Mouse (Mus musculus): ENCODE data around the gene Olfr156. TPM values are rescaled to one million over a fixed set of nuclear protein-coding genes. Genes with fewer than 3 reads are reported as not detected.

The Olfr156 gene
- total and polyA plus RNA-seq, 3 experiments = not detected

DNA sequence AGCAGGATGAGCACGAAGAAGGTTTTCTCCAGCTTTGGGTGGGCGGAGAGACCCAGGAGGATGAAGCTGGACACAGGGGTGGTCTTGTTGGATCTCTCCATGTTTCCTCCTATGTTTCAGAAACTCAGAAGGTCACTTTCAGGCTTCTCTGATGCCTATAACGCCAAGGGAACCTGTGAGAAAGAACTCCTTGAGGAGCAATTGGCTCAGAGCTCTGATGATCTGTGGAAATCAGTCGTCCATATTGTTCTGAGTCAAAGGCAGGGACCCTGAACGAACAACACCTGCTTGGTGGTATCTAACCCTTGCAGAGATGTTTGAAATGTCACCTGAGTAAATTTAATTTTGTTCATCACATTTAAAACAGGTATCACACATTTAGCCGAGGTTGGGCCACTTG lies 52.8 kb downstream of the Olfr156 start, which contains the start of gene Olfr159:
Gene Olfr159 (minus strand): TSS at position 101 of the 400 bp plus-strand sequence.
- H3K36me3 ChIP-seq (replicated peaks in 1 of 2; ENCODE audit: control insufficient read depth in 1 of 2, insufficient read depth in 1 of 2, low read length in 1 of 2) = no peaks in the 10 kb centered on the region
- no peak within 1 kb of the TSS for H3K4me3 ChIP-seq (replicated peaks in 1 of 3; ENCODE audit: low read depth in 2 of 3, low read length in 2 of 3, poor library complexity in 1 of 3)
- H3K4me1 ChIP-seq (ENCODE audit: control insufficient read depth in 1 of 2, insufficient read depth in 2 of 2) = no peaks in the 10 kb centered on the region
- no peak within 1 kb of the TSS for H3K9ac ChIP-seq (ENCODE audit: insufficient read depth, low read depth)
- H3K27ac ChIP-seq (ENCODE audit: insufficient read depth, low read depth) = no peak within 1 kb of the TSS
- H3K4me2 ChIP-seq (ENCODE audit: insufficient read depth, low read depth, poor library complexity, severe bottlenecking) = no peak within 1 kb of the TSS
- DNase-seq (ENCODE audit: extremely low read depth) = no peak
- no peaks in the 10 kb centered on the region for H3K79me2 ChIP-seq (replicated peaks; ENCODE audit: control insufficient read depth, extremely low read depth, insufficient read depth, poor library complexity, severe bottlenecking)
- H3K27me3 ChIP-seq (replicated peaks) = peaks cover 63% of the 10 kb centered on the region
- dilution Hi-C loops (cut with MboI; ENCODE audit: extremely low pct_ligation_motif_present, extremely low pct_unique_long_range_greater_than_20kb, low sequenced_read_pairs) = no loop called here
- TF ChIP-seq MAZ (IDR thresholded peaks at IDR 0.05; ENCODE audit: low read depth, low read length) = no peak
- TF ChIP-seq CHD2 (IDR thresholded peaks at IDR 0.05; ENCODE audit: low read length) = no peak
- TF ChIP-seq IRF4 (IDR thresholded peaks at IDR 0.05; ENCODE audit: low read depth, low read length) = no peak
- TF ChIP-seq PAX5 (IDR thresholded peaks at IDR 0.05; ENCODE audit: low read length) = no peak
- no peak for TF ChIP-seq MAFK (IDR thresholded peaks at IDR 0.05; ENCODE audit: insufficient replicate concordance, low read length)
- peaks cover 4% of the 10 kb centered on the region for H3K9me3 ChIP-seq (replicated peaks; ENCODE audit: low read length)
- in situ Hi-C loops (cut with MboI; ENCODE audit: low pct_ligation_motif_present, low pct_unique_long_range_greater_than_20kb, low sequenced_read_pairs) = no loop called here

Other genes starting within 250 kb of the Olfr156 start
- 16.6 and 22.0 TPM in 2 replicates for gene Rgp1, start 245.2 kb downstream of the Olfr156 start, total RNA-seq (2012; rRNA removed)
- 5.4 and 10.1 TPM in 2 replicates for gene Rgp1, start 245.2 kb downstream of the Olfr156 start, total RNA-seq (2014; rRNA removed)
- 32.7 and 37.0 TPM in 2 replicates for gene Rgp1, start 245.2 kb downstream of the Olfr156 start, polyA plus RNA-seq (2012; ENCODE audit: insufficient read length, low read depth)
- 3.6 and 4.1 TPM in 2 replicates for gene Gba2, start 245.0 kb downstream of the Olfr156 start, total RNA-seq (2012; rRNA removed)
- gene Gba2, start 245.0 kb downstream of the Olfr156 start, total RNA-seq (2014; rRNA removed) = 3.2 TPM in 2 replicates
- gene Gba2, start 245.0 kb downstream of the Olfr156 start, polyA plus RNA-seq (2012; ENCODE audit: insufficient read length, low read depth) = 8.7 and 11.2 TPM in 2 replicates
- 0.46 and 0.72 TPM in 2 replicates for gene Msmp, start 239.4 kb downstream of the Olfr156 start, total RNA-seq (2012; rRNA removed)
- not detected in 2 replicates for gene Msmp, start 239.4 kb downstream of the Olfr156 start, total RNA-seq (2014; rRNA removed)
- 5.9 and 6.3 TPM in 2 replicates for gene Msmp, start 239.4 kb downstream of the Olfr156 start, polyA plus RNA-seq (2012; ENCODE audit: insufficient read length, low read depth)
- 0.04 and 0.38 TPM in 2 replicates for gene Npr2, start 192.0 kb downstream of the Olfr156 start, total RNA-seq (2012; rRNA removed)
- not detected in 2 replicates for gene Npr2, start 192.0 kb downstream of the Olfr156 start, total RNA-seq (2014; rRNA removed)
- 0.23 and 0.49 TPM in 2 replicates for gene Npr2, start 192.0 kb downstream of the Olfr156 start, polyA plus RNA-seq (2012; ENCODE audit: insufficient read length, low read depth)
- 0.08 TPM in 1 of 2 replicates, not detected in the other for gene Spag8, start 170.3 kb downstream of the Olfr156 start, total RNA-seq (2012; rRNA removed)
- not detected in 2 replicates for gene Spag8, start 170.3 kb downstream of the Olfr156 start, total RNA-seq (2014; rRNA removed)
- gene Spag8, start 170.3 kb downstream of the Olfr156 start, polyA plus RNA-seq (2012; ENCODE audit: insufficient read length, low read depth) = not detected in 2 replicates
- gene Hint2, start 167.4 kb downstream of the Olfr156 start, total RNA-seq (2012; rRNA removed) = 21.2 and 27.9 TPM in 2 replicates
- 17.0 and 17.8 TPM in 2 replicates for gene Hint2, start 167.4 kb downstream of the Olfr156 start, total RNA-seq (2014; rRNA removed)
- 6.4 and 8.1 TPM in 2 replicates for gene Hint2, start 167.4 kb downstream of the Olfr156 start, polyA plus RNA-seq (2012; ENCODE audit: insufficient read length, low read depth)
- 0.17 and 0.47 TPM in 2 replicates for gene Tmem8b, start 154.9 kb downstream of the Olfr156 start, total RNA-seq (2012; rRNA removed)
- not detected in 2 replicates for gene Tmem8b, start 154.9 kb downstream of the Olfr156 start, total RNA-seq (2014; rRNA removed)
- 0.16 and 0.26 TPM in 2 replicates for gene Tmem8b, start 154.9 kb downstream of the Olfr156 start, polyA plus RNA-seq (2012; ENCODE audit: insufficient read length, low read depth)
- 5.1 and 6.3 TPM in 2 replicates for gene Fam221b, start 154.8 kb downstream of the Olfr156 start, total RNA-seq (2012; rRNA removed)
- gene Fam221b, start 154.8 kb downstream of the Olfr156 start, total RNA-seq (2014; rRNA removed) = not detected in 2 replicates
- 0.07 and 0.12 TPM in 2 replicates for gene Fam221b, start 154.8 kb downstream of the Olfr156 start, polyA plus RNA-seq (2012; ENCODE audit: insufficient read length, low read depth)
- not detected in 2 replicates for gene Olfr70, start 123.1 kb downstream of the Olfr156 start, total RNA-seq (2012; rRNA removed)
- not detected in 2 replicates for gene Olfr70, start 123.1 kb downstream of the Olfr156 start, total RNA-seq (2014; rRNA removed)
- not detected in 2 replicates for gene Olfr70, start 123.1 kb downstream of the Olfr156 start, polyA plus RNA-seq (2012; ENCODE audit: insufficient read length, low read depth)
- gene Olfr71, start 113.6 kb downstream of the Olfr156 start, total RNA-seq (2012; rRNA removed) = not detected in 2 replicates
- not detected in 2 replicates for gene Olfr71, start 113.6 kb downstream of the Olfr156 start, total RNA-seq (2014; rRNA removed)
- gene Olfr71, start 113.6 kb downstream of the Olfr156 start, polyA plus RNA-seq (2012; ENCODE audit: insufficient read length, low read depth) = not detected in 2 replicates
- not detected in 2 replicates for gene Hrct1, start 96.7 kb downstream of the Olfr156 start, total RNA-seq (2012; rRNA removed)
- not detected in 2 replicates for gene Hrct1, start 96.7 kb downstream of the Olfr156 start, total RNA-seq (2014; rRNA removed)
- not detected in 2 replicates for gene Hrct1, start 96.7 kb downstream of the Olfr156 start, polyA plus RNA-seq (2012; ENCODE audit: insufficient read length, low read depth)
- gene Spaar, start 93.9 kb downstream of the Olfr156 start, total RNA-seq (2012; rRNA removed) = not detected in 2 replicates
- not detected in 2 replicates for gene Spaar, start 93.9 kb downstream of the Olfr156 start, total RNA-seq (2014; rRNA removed)
- gene Spaar, start 93.9 kb downstream of the Olfr156 start, polyA plus RNA-seq (2012; ENCODE audit: insufficient read length, low read depth) = not detected in 2 replicates
- gene Olfr159, start 52.9 kb downstream of the Olfr156 start, total RNA-seq (2012; rRNA removed) = not detected in 2 replicates
- gene Olfr159, start 52.9 kb downstream of the Olfr156 start, total RNA-seq (2014; rRNA removed) = not detected in 2 replicates
- not detected in 2 replicates for gene Olfr159, start 52.9 kb downstream of the Olfr156 start, polyA plus RNA-seq (2012; ENCODE audit: insufficient read length, low read depth)
- not detected in 2 replicates for gene Olfr157, start 16.3 kb upstream of the Olfr156 start, total RNA-seq (2012; rRNA removed)
- gene Olfr157, start 16.3 kb upstream of the Olfr156 start, total RNA-seq (2014; rRNA removed) = not detected in 2 replicates
- gene Olfr157, start 16.3 kb upstream of the Olfr156 start, polyA plus RNA-seq (2012; ENCODE audit: insufficient read length, low read depth) = 0.03 TPM in 1 of 2 replicates, not detected in the other
- gene Olfr155, start 27.7 kb upstream of the Olfr156 start, total RNA-seq (2012; rRNA removed) = not detected in 2 replicates
- gene Olfr155, start 27.7 kb upstream of the Olfr156 start, total RNA-seq (2014; rRNA removed) = not detected in 2 replicates
- not detected in 2 replicates for gene Olfr155, start 27.7 kb upstream of the Olfr156 start, polyA plus RNA-seq (2012; ENCODE audit: insufficient read length, low read depth)
- gene Reck, start 51.6 kb upstream of the Olfr156 start, total RNA-seq (2012; rRNA removed) = 0.55 and 0.68 TPM in 2 replicates
- gene Reck, start 51.6 kb upstream of the Olfr156 start, total RNA-seq (2014; rRNA removed) = 0.34 and 0.44 TPM in 2 replicates
- 1.4 and 1.8 TPM in 2 replicates for gene Reck, start 51.6 kb upstream of the Olfr156 start, polyA plus RNA-seq (2012; ENCODE audit: insufficient read length, low read depth)
- gene Glipr2, start 133.5 kb upstream of the Olfr156 start, total RNA-seq (2012; rRNA removed) = 47.6 and 60.3 TPM in 2 replicates
- gene Glipr2, start 133.5 kb upstream of the Olfr156 start, total RNA-seq (2014; rRNA removed) = 138 and 146 TPM in 2 replicates
- 57.2 and 62.8 TPM in 2 replicates for gene Glipr2, start 133.5 kb upstream of the Olfr156 start, polyA plus RNA-seq (2012; ENCODE audit: insufficient read length, low read depth)
- gene Ccin, start 159.6 kb upstream of the Olfr156 start, total RNA-seq (2012; rRNA removed) = not detected in 2 replicates
- 0.11 TPM in 1 of 2 replicates, not detected in the other for gene Ccin, start 159.6 kb upstream of the Olfr156 start, total RNA-seq (2014; rRNA removed)
- gene Ccin, start 159.6 kb upstream of the Olfr156 start, polyA plus RNA-seq (2012; ENCODE audit: insufficient read length, low read depth) = not detected in 2 replicates
- gene Clta, start 180.6 kb upstream of the Olfr156 start, total RNA-seq (2012; rRNA removed) = 301 and 349 TPM in 2 replicates
- 450 and 454 TPM in 2 replicates for gene Clta, start 180.6 kb upstream of the Olfr156 start, total RNA-seq (2014; rRNA removed)
- gene Clta, start 180.6 kb upstream of the Olfr156 start, polyA plus RNA-seq (2012; ENCODE audit: insufficient read length, low read depth) = 454 and 493 TPM in 2 replicates

All from CH12.LX (cell line).